ENCODE assay signal across 27 mouse cellular contexts in genomic region chr4:89433528-89433927, GRCm38 (mm10).
A peak's percentile ranks its signal among the peaks of the same experiment; 100 is the strongest.
DNase-seq lines count a peak whose midpoint lies in the region; ATAC-seq and TF ChIP-seq lines count a peak whose summit lies in the region.
"Had no signal": no experiment of that assay in that cellular context is flagged by ENCODE, and none has a peak within 500 bp of the region (broad histone marks: within the 10 kb centered on the region; RNA-seq: fewer than 3 reads in every experiment).

No protein-coding gene starts in this region.

- H3K4me1 ChIP-seq in CH12.LX (ENCODE audit: control insufficient read depth in 1 of 2, insufficient read depth in 2 of 2) = peaks cover 7 to 15% of the 10 kb centered on the region in 2 experiments
- H3K4me1 ChIP-seq in intestine, embryonic 15.5 days (replicated peaks) = no peaks in the 10 kb centered on the region
- H3K4me1 ChIP-seq in stomach, embryonic 16.5 days (ENCODE audit: control insufficient read depth, insufficient read depth, low read length) = no peaks in the 10 kb centered on the region
- H3K4me1 ChIP-seq in hindbrain, embryonic 13.5 days (replicated peaks) = no peaks in the 10 kb centered on the region
- H3K4me1 ChIP-seq: embryonic facial prominence, embryonic 10.5 days; embryonic facial prominence, embryonic 13.5 days; forebrain, embryonic 12.5 days; forebrain, embryonic 15.5 days; hindbrain, embryonic 15.5 days had no signal

- H3K27ac ChIP-seq in CH12.LX (ENCODE audit: insufficient read depth, low read depth) = no peak overlapping the region
- no peak overlapping the region for H3K27ac ChIP-seq in intestine, embryonic 15.5 days
- no peak overlapping the region for H3K27ac ChIP-seq in stomach, embryonic 16.5 days (ENCODE audit: low read length)
- no peak overlapping the region for H3K27ac ChIP-seq in hindbrain, embryonic 13.5 days
- H3K27ac ChIP-seq: embryonic facial prominence, embryonic 10.5 days; embryonic facial prominence, embryonic 13.5 days; forebrain, embryonic 12.5 days; forebrain, embryonic 15.5 days; heart, adult 2 months; heart, embryonic 10.5 days; heart, embryonic 13.5 days; hindbrain, embryonic 15.5 days had no signal

- in situ Hi-C loops in CH12.LX (cut with MboI; ENCODE audit: low pct_ligation_motif_present, low pct_unique_long_range_greater_than_20kb, low sequenced_read_pairs) = no loop called here

- no peak for TF ChIP-seq CTCF in CH12.LX (conservative IDR thresholded peaks at IDR 0.05 in 1 of 2, IDR thresholded peaks at IDR 0.05 in 1 of 2; ENCODE audit: low read depth in 2 of 2, low read length in 2 of 2)

- TF ChIP-seq POLR2A in CH12.LX (IDR thresholded peaks at IDR 0.05; ENCODE audit: low read depth, low read length) = no peak

- dilution Hi-C loops in CH12.LX (cut with MboI; ENCODE audit: extremely low pct_ligation_motif_present, extremely low pct_unique_long_range_greater_than_20kb, low sequenced_read_pairs) = no loop called here

- H3K79me2 ChIP-seq in CH12.LX (replicated peaks; ENCODE audit: control insufficient read depth, extremely low read depth, insufficient read depth, poor library complexity, severe bottlenecking) = peaks cover 2% of the 10 kb centered on the region

- H3K4me2 ChIP-seq in CH12.LX (ENCODE audit: insufficient read depth, low read depth, poor library complexity, severe bottlenecking) = no peak overlapping the region
- no peak overlapping the region for H3K4me2 ChIP-seq in intestine, embryonic 15.5 days (replicated peaks)
- no peak overlapping the region for H3K4me2 ChIP-seq in stomach, embryonic 16.5 days (ENCODE audit: low read depth, low read length)
- H3K4me2 ChIP-seq in hindbrain, embryonic 13.5 days = no peak overlapping the region
- H3K4me2 ChIP-seq: embryonic facial prominence, embryonic 13.5 days; forebrain, embryonic 12.5 days; forebrain, embryonic 15.5 days; heart, embryonic 13.5 days; hindbrain, embryonic 15.5 days had no signal

- WGBS in intestine, embryonic 15.5 days = 37% methylated on average over 5 of the region's 5 CpGs
- WGBS in large intestine, adult 2 months = 23% methylated on average over 5 of the region's 5 CpGs
- WGBS in stomach, embryonic 16.5 days = 41% methylated on average over 5 of the region's 5 CpGs
- WGBS in hindbrain, embryonic 13.5 days = 80% methylated on average over 5 of the region's 5 CpGs

- ATAC-seq in intestine, embryonic 15.5 days = peak; percentile 83
- ATAC-seq in stomach, embryonic 16.5 days (ENCODE audit: insufficient read depth, low FRiP score) = peak; percentile 58; the same call in 1 of the 2 replicates
- no peak for ATAC-seq in hindbrain, embryonic 13.5 days (ENCODE audit: low FRiP score)
- ATAC-seq: forebrain, embryonic 15.5 days had no signal

- no peak for DNase-seq in CH12.LX (ENCODE audit: extremely low read depth)
- DNase-seq in large intestine, adult 2 months (ENCODE audit: low read depth, low spot score) = peak; percentile 67
- DNase-seq in ovary, postnatal 14 days (ENCODE audit: low spot score) = no peak
- no peak for DNase-seq in gastrocnemius, adult 8-10 months (ENCODE audit: low spot score in 2 of 2)
- DNase-seq in embryo, embryonic 11 days = no peak
- DNase-seq: adrenal gland, adult 2 months; adrenal gland, postnatal 14 days; cerebellum, adult 18-20 months; cerebellum, adult 9-10 months; cerebellum, postnatal 14 days; gastrocnemius, postnatal 10 days; gastrocnemius, postnatal 36 days; heart, adult 2 months; heart, postnatal 14 days; heart, postnatal 4 days had no signal

- no peak for TF ChIP-seq EP300 in CH12.LX (IDR thresholded peaks at IDR 0.05; ENCODE audit: low read length)

- no peaks in the 10 kb centered on the region for H3K9me3 ChIP-seq in CH12.LX (replicated peaks; ENCODE audit: low read length)
- no peaks in the 10 kb centered on the region for H3K9me3 ChIP-seq in intestine, embryonic 15.5 days
- no peaks in the 10 kb centered on the region for H3K9me3 ChIP-seq in stomach, embryonic 16.5 days (replicated peaks; ENCODE audit: control insufficient read depth, low read length)
- no peaks in the 10 kb centered on the region for H3K9me3 ChIP-seq in hindbrain, embryonic 13.5 days
- H3K9me3 ChIP-seq: embryonic facial prominence, embryonic 10.5 days; embryonic facial prominence, embryonic 13.5 days; forebrain, embryonic 12.5 days; forebrain, embryonic 15.5 days; heart, embryonic 10.5 days; heart, embryonic 13.5 days; hindbrain, embryonic 15.5 days had no signal

- H3K36me3 ChIP-seq in CH12.LX (replicated peaks in 1 of 2; ENCODE audit: control insufficient read depth in 1 of 2, insufficient read depth in 1 of 2, low read length in 1 of 2) = peaks cover 39 to 91% of the 10 kb centered on the region in 2 experiments
- H3K36me3 ChIP-seq in intestine, embryonic 15.5 days = no peaks in the 10 kb centered on the region
- H3K36me3 ChIP-seq in stomach, embryonic 16.5 days (ENCODE audit: control insufficient read depth, insufficient read depth, low read length) = no peaks in the 10 kb centered on the region
- no peaks in the 10 kb centered on the region for H3K36me3 ChIP-seq in hindbrain, embryonic 13.5 days
- H3K36me3 ChIP-seq: embryonic facial prominence, embryonic 10.5 days; embryonic facial prominence, embryonic 13.5 days; forebrain, embryonic 12.5 days; forebrain, embryonic 15.5 days; G1E; heart, embryonic 10.5 days; heart, embryonic 13.5 days; hindbrain, embryonic 15.5 days had no signal

- H3K27me3 ChIP-seq in CH12.LX (replicated peaks) = no peaks in the 10 kb centered on the region
- H3K27me3 ChIP-seq in intestine, embryonic 15.5 days (replicated peaks) = no peaks in the 10 kb centered on the region
- no peaks in the 10 kb centered on the region for H3K27me3 ChIP-seq in stomach, embryonic 16.5 days (ENCODE audit: control insufficient read depth, insufficient read depth, low read length)
- no peaks in the 10 kb centered on the region for H3K27me3 ChIP-seq in hindbrain, embryonic 13.5 days
- H3K27me3 ChIP-seq: embryonic facial prominence, embryonic 13.5 days; forebrain, embryonic 12.5 days; forebrain, embryonic 15.5 days; heart, embryonic 13.5 days; hindbrain, embryonic 15.5 days had no signal

- H3K4me3 ChIP-seq in CH12.LX (replicated peaks in 1 of 3; ENCODE audit: low read depth in 2 of 3, low read length in 2 of 3, poor library complexity in 1 of 3) = no peak overlapping the region
- no peak overlapping the region for H3K4me3 ChIP-seq in intestine, embryonic 15.5 days (replicated peaks)
- H3K4me3 ChIP-seq in stomach, embryonic 16.5 days (replicated peaks; ENCODE audit: low read length) = no peak overlapping the region
- H3K4me3 ChIP-seq in hindbrain, embryonic 13.5 days = no peak overlapping the region
- H3K4me3 ChIP-seq: embryonic facial prominence, embryonic 10.5 days; embryonic facial prominence, embryonic 13.5 days; erythroblast, embryonic 14.5 days; forebrain, embryonic 12.5 days; forebrain, embryonic 15.5 days; heart, adult 2 months; heart, embryonic 10.5 days; heart, embryonic 13.5 days; hindbrain, embryonic 15.5 days had no signal

- H3K9ac ChIP-seq in CH12.LX (ENCODE audit: insufficient read depth, low read depth) = no peak overlapping the region
- no peak overlapping the region for H3K9ac ChIP-seq in intestine, embryonic 15.5 days
- no peak overlapping the region for H3K9ac ChIP-seq in stomach, embryonic 16.5 days (ENCODE audit: low read length)
- no peak overlapping the region for H3K9ac ChIP-seq in hindbrain, embryonic 13.5 days
- H3K9ac ChIP-seq: embryonic facial prominence, embryonic 13.5 days; forebrain, embryonic 12.5 days; forebrain, embryonic 15.5 days; heart, embryonic 13.5 days; hindbrain, embryonic 15.5 days had no signal

- no peak for TF ChIP-seq RAD21 in CH12.LX (IDR thresholded peaks at IDR 0.05; ENCODE audit: low read depth, low read length)

TF ChIP-seq in CH12.LX, 34 proteins besides CTCF, POLR2A, EP300 and RAD21:
- TF ChIP-seq BHLHE40 (IDR thresholded peaks at IDR 0.05; ENCODE audit: low read depth, low read length) (0 out of 2 replicates have a peak, but pooled peaks have one; percentile 14), TBP (conservative IDR thresholded peaks at IDR 0.05; ENCODE audit: low read depth, low read length) (no peak), SIN3A (IDR thresholded peaks at IDR 0.05; ENCODE audit: low read length) (no peak), JUND (conservative IDR thresholded peaks at IDR 0.05; ENCODE audit: low read depth, low read length) (no peak), ZC3H11A (IDR thresholded peaks at IDR 0.05; ENCODE audit: low read depth, low read length) (no peak), UBTF (IDR thresholded peaks at IDR 0.05; ENCODE audit: low read depth, low read length) (no peak), ZKSCAN1 (IDR thresholded peaks at IDR 0.05; ENCODE audit: borderline replicate concordance, low read depth, low read length) (no peak)
